Mouse (Mus musculus): ENCODE measurements around the gene Fam71f1. TPM values are rescaled to one million over a fixed set of nuclear protein-coding genes. Genes with fewer than 3 reads are reported as not detected.

Fam71f1 gene
- not detected for total RNA-seq (2021)

- peak in 1 of 2 experiments; percentile 65 for DNase-seq (ENCODE audit: extremely low spot score in 1 of 2, low spot score in 2 of 2)
- intact Hi-C loops (cut with DNase I) = no loop called here
These were observed at the start of gene Fam71f1 for GRCm38 (mm10) chr6:29318879-29319278. Gene Fam71f1 (plus strand): TSS chr6:29319140.

GRCm38 (mm10) chr6:29270961-29271360 lies 48.0 kb upstream of the Fam71f1 start:
- peak in 1 of 2 experiments; percentile 33 for DNase-seq (ENCODE audit: extremely low spot score in 1 of 2, low spot score in 2 of 2)
- intact Hi-C loops (cut with DNase I) = no loop called here

GRCm38 (mm10) chr6:29272312-29273072 lies 46.4 kb upstream of the Fam71f1 start, which contains the start of gene Hilpda:
Gene Hilpda (plus strand): TSS chr6:29272488.
- intact Hi-C loops (cut with DNase I) = no loop called here
- peak; percentile 78 to 95 for DNase-seq (ENCODE audit: extremely low spot score in 1 of 2, low spot score in 2 of 2)

GRCm38 (mm10) chr6:29276746-29277145 lies 42.2 kb upstream of the Fam71f1 start:
- DNase-seq (ENCODE audit: extremely low spot score in 1 of 2, low spot score in 2 of 2) = no peak
- intact Hi-C loops (cut with DNase I) = loop anchor here (5.0 kb wide), 1 partner anchor 104 kb away; no protein-coding TSS in a partner anchor

- peak; percentile 55 to 56 for DNase-seq (ENCODE audit: extremely low spot score in 1 of 2, low spot score in 2 of 2)
- intact Hi-C loops (cut with DNase I) = loop anchor here (2.0 to 5.0 kb wide), 3 partner anchors 38 to 106 kb away; no protein-coding TSS in a partner anchor
These were observed 40.2 kb upstream of the Fam71f1 start for GRCm38 (mm10) chr6:29278513-29279267.

- intact Hi-C loops (cut with DNase I) = loop anchor here (2.0 to 5.0 kb wide), 3 partner anchors 38 to 107 kb away; no protein-coding TSS in a partner anchor
- DNase-seq (ENCODE audit: extremely low spot score in 1 of 2, low spot score in 2 of 2) = no peak
These were observed 39.6 kb upstream of the Fam71f1 start, which contains the start of gene Fam71f2 for GRCm38 (mm10) chr6:29279293-29279692. Gene Fam71f2 (plus strand): TSS chr6:29279593.

GRCm38 (mm10) chr6:29280671-29281070 lies 38.3 kb upstream of the Fam71f1 start:
- DNase-seq (ENCODE audit: extremely low spot score in 1 of 2, low spot score in 2 of 2) = no peak
- intact Hi-C loops (cut with DNase I) = no loop called here

- intact Hi-C loops (cut with DNase I) = no loop called here
- no peak for DNase-seq (ENCODE audit: extremely low spot score in 1 of 2, low spot score in 2 of 2)
These were observed 32.1 kb upstream of the Fam71f1 start for GRCm38 (mm10) chr6:29286870-29287269.

GRCm38 (mm10) chr6:29287481-29287880 lies 31.5 kb upstream of the Fam71f1 start:
- intact Hi-C loops (cut with DNase I) = no loop called here
- DNase-seq (ENCODE audit: extremely low spot score in 1 of 2, low spot score in 2 of 2) = no peak

- no peak for DNase-seq (ENCODE audit: extremely low spot score in 1 of 2, low spot score in 2 of 2)
- intact Hi-C loops (cut with DNase I) = no loop called here
These were observed 31.0 kb upstream of the Fam71f1 start for GRCm38 (mm10) chr6:29287944-29288343.

- intact Hi-C loops (cut with DNase I) = no loop called here
- DNase-seq (ENCODE audit: extremely low spot score in 1 of 2, low spot score in 2 of 2) = no peak
These were observed 30.3 kb upstream of the Fam71f1 start for GRCm38 (mm10) chr6:29288651-29289050.

- DNase-seq (ENCODE audit: extremely low spot score in 1 of 2, low spot score in 2 of 2) = no peak
- intact Hi-C loops (cut with DNase I) = no loop called here
These were observed 19.8 kb upstream of the Fam71f1 start for GRCm38 (mm10) chr6:29299112-29299511.

GRCm38 (mm10) chr6:29303251-29303650 lies 15.7 kb upstream of the Fam71f1 start:
- no peak for DNase-seq (ENCODE audit: extremely low spot score in 1 of 2, low spot score in 2 of 2)
- intact Hi-C loops (cut with DNase I) = no loop called here

GRCm38 (mm10) chr6:29303726-29304125 lies 15.2 kb upstream of the Fam71f1 start:
- intact Hi-C loops (cut with DNase I) = no loop called here
- DNase-seq (ENCODE audit: extremely low spot score in 1 of 2, low spot score in 2 of 2) = no peak

GRCm38 (mm10) chr6:29305462-29305861 lies 13.5 kb upstream of the Fam71f1 start:
- intact Hi-C loops (cut with DNase I) = no loop called here
- DNase-seq (ENCODE audit: extremely low spot score in 1 of 2, low spot score in 2 of 2) = no peak

- intact Hi-C loops (cut with DNase I) = no loop called here
- DNase-seq (ENCODE audit: extremely low spot score in 1 of 2, low spot score in 2 of 2) = no peak
These were observed 9.9 kb upstream of the Fam71f1 start for GRCm38 (mm10) chr6:29308846-29309605.

GRCm38 (mm10) chr6:29313690-29314202 lies 5.2 kb upstream of the Fam71f1 start:
- intact Hi-C loops (cut with DNase I) = no loop called here

GRCm38 (mm10) chr6:29317286-29317685 lies 1.7 kb upstream of the Fam71f1 start:
- DNase-seq (ENCODE audit: extremely low spot score in 1 of 2, low spot score in 2 of 2) = no peak
- intact Hi-C loops (cut with DNase I) = no loop called here

More at GRCm38 (mm10) chr6:29313690-29314202, 5.2 kb upstream of the Fam71f1 start:
- DNase-seq (ENCODE audit: extremely low spot score in 1 of 2, low spot score in 2 of 2) = no peak

GRCm38 (mm10) chr6:29317941-29318340 lies 999 bp upstream of the Fam71f1 start:
- intact Hi-C loops (cut with DNase I) = no loop called here
- no peak for DNase-seq (ENCODE audit: extremely low spot score in 1 of 2, low spot score in 2 of 2)
